Mouse (Mus musculus) erythroblast, embryonic 14.5 days (primary cell): ENCODE measurements around the gene Rreb1.

Experiments used
- GATA1 ChIP-seq: IDR thresholded peaks from 2 replicates; pipeline ENCODE4 v1.6.1; 2012; ENCODE audit warnings: low read length, inconsistent platforms, mixed read lengths
- TAL1 ChIP-seq: IDR thresholded peaks from 3 replicates; pipeline ENCODE4 v1.6.1; 2012; ENCODE audit warnings: low read length, inconsistent platforms, mixed read lengths

DNA sequence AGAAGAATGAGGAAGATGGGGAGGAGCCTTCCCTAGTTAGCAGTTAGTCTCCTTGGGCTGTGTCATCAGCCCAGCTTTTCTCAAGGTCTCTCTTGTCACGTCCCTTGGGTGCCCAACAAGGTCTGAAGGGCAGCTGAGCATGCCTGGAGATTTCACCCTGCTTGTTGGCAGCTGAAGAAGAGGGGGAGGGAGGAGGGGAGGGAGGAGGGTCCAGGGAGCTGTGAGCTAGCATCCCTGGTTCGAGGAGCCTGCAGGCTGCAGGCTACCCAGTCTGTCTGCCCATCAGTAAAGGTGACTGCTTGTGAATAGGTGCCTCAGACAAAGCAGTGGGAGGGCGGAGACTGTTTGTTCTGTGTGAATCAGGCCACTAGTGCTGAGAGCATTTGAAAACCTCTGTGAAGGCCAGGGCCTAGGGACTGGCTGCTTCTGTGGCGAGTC, 52.7 kb downstream of the Rreb1 start:
- no peak for TF ChIP-seq GATA1
- TF ChIP-seq TAL1: no peak
